Mouse (Mus musculus) retina, postnatal 7 days (tissue): ENCODE measurements around the gene Nat8f6.
"Not testable (repeated sequence)": the region's sequence is repeated elsewhere in the genome, so short reads cannot be mapped to it uniquely, and the experiment has no call there.

Source experiments
- DNase-seq: peaks from one replicate; pipeline ENCODE4 v3.0.0-alpha.2; 2012; ENCODE audit warnings: low read depth, low spot score

The Nat8f6 gene

GRCm38 (mm10) chr6:85836098-85836497 lies 15.3 kb upstream of the Nat8f6 start:
- not testable (repeated sequence) for DNase-seq

DNA sequence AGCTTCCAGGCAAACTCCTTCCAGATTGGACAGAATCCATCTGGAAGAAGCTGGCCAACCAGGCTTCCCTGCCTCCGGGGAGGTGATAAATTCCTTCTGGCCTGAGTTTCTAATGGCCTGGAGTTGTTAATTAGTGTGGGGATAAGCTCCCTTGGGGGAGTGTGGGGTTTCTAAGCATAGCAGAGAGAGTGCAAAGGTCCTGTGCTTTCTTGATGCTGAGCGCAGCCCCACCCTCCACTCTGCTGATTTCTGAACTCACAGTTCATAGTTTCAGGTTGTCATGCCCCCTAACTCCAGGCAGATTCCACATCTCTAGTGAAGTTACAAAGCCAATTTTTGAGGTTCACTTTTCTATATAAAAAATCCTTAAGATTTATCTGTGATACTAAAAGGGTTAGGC lies 14.3 kb upstream of the Nat8f6 start:
- DNase-seq = not testable (repeated sequence)

DNA sequence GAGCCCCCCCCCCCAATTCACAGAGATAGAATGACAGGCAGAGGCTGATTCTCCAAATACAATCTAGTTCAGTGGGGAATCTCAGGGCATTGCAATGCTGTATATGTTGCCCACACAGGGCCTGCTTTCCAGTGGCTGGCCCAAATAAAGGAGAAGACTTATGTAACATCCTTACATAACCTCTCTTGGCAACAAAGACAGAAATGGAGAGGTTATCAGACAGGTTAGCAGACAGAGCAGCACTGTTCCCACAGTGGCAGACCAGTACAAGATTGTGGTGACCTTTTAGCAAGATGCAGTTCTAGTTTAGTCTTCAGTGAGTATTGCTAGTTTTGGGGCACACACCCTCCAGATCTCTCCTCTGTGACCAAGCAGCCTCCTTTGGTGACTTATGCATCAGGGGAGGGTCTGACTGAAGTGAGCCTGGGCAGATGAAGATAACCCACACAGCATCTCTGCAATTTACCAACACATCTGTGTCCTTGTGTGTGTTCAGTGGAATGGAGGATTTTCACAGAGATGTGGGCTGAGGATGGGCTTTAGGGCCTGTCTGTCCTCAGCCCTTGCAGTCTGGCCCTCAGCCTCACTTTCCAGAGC lies 13.8 kb upstream of the Nat8f6 start:
- DNase-seq = not testable (repeated sequence)

GRCm38 (mm10) chr6:85831796-85832321 lies 11.1 kb upstream of the Nat8f6 start, which contains the start of gene Nat8:
Nat8 (minus strand) TSS chr6:85832082.
- DNase-seq = no peak

GRCm38 (mm10) chr6:85829462-85829861 lies 8.7 kb upstream of the Nat8f6 start:
- DNase-seq = no peak

DNA sequence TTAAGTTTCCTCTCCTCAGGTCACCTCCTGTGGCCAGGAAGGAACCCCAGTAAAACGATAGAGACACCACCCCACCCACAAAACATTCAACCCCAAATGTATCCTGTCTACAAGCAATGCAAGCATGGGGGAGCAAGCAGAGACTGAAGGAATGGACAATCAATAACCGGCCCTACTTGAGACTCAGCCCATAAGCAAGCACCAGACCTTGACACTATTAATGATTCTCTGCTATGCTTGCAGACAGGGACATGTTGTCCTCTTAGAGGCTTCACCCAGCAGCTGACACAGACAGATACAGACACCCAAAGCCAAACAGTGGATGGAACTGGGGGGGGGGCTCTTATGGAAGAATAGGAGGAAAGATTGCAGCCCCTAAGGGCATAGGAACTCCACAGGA lies 5.1 kb upstream of the Nat8f6 start:
- no peak for DNase-seq

GRCm38 (mm10) chr6:85823382-85824090 lies 2.8 kb upstream of the Nat8f6 start:
- DNase-seq = no peak

GRCm38 (mm10) chr6:85822286-85822685 lies 1.5 kb upstream of the Nat8f6 start:
- DNase-seq = no peak

DNA sequence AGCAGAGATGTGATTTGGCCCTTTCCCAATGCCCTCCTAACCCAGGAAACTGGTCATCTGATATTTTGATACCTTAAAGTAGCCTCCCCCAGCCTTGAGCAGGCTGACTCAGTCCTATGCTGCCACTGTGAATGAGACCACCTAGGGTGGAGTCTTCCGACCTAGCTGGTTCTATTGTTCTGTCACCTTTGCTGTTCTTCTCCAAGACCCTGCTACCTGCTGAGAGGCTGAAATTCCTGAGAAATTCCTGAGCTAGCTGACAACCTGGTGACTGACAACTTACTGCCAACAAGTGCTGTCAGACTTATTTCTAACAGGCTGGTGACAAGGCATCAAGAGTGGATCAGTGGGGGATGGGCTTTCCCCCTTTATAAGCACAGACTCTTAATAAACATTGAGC lies 2.4 kb downstream of the Nat8f6 start:
- no peak for DNase-seq

DNA sequence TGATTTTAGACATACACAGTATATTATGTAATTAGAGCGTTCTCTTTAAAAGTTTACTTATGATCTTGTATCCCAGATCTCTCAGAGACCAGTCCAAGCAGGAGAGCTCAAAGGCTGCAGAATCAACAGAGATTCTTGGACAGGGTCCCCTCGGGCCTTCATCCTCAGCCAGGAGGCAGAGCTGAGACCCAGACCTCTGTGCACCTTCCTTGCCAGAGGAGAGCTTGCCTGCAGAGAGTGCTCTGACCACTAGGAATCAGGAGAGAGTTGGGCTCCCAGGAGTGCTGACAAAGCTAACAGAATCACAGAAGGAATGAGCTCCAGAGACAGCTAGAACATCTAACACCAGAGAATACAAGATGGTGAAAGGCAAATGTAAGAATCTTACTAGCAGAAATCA lies 7.4 kb downstream of the Nat8f6 start:
- DNase-seq = no peak

DNA sequence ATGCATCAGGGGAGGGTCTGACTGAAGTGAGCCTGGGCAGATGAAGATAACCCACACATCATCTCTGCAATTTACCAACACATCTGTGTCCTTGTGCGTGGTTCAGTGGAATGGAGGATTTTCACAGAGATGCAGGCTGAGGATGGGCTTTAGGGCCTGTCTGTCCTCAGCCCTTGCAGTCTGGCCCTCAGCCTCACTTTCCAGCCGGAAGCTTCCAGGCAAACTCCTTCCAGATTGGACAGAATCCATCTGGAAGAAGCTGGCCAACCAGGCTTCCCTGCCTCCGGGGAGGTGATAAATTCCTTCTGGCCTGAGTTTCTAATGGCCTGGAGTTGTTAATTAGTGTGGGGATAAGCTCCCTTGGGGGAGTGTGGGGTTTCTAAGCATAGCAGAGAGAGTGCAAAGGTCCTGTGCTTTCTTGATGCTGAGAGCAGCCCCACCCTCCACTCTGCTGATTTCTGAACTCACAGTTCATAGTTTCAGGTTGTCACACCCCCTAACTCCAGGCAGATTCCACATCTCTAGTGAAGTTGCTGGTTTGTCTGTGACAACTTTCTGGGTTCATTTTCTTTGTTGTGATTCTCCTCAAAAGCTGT lies 9.7 kb downstream of the Nat8f6 start:
- DNase-seq = not testable (repeated sequence)

DNA sequence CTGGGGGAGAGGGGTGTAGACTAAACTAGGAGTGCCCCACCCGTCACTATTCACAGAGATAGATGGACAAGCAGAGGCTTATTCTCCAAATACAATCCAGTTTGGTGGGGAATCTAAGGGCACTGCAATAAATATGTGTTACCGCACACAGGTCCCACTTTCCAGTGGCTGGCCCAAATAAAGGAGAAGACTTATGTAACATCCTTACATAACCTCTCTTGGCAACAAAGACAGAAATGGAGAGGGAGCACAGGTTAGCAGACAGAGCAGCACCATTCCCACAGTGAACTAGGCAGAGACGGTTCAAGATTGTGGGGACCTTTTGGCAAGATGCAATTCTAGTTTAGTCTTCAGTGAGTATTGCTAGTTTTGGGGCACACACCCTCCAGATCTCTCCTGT lies 10.2 kb downstream of the Nat8f6 start:
- DNase-seq = not testable (repeated sequence)

DNA sequence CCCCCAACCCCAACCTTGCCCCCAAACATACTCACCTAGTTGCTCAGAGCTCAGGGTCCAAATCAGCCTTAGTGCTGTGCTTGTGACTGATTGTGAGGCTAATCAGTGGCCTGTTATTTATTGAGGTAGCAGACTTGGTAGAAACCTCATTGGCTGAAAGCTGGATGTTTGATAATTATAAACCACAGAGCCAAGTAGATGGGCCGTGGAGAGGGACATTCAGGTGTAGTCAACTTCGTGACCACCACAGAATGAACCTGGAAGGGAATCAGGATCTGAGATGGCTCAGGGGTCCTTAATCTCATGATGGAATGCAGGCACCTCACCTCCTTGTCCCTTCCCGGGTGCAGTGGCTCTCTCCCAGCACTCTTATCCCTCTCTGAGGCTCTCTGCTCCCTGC lies 11.0 kb downstream of the Nat8f6 start:
- DNase-seq = not testable (repeated sequence)

DNA sequence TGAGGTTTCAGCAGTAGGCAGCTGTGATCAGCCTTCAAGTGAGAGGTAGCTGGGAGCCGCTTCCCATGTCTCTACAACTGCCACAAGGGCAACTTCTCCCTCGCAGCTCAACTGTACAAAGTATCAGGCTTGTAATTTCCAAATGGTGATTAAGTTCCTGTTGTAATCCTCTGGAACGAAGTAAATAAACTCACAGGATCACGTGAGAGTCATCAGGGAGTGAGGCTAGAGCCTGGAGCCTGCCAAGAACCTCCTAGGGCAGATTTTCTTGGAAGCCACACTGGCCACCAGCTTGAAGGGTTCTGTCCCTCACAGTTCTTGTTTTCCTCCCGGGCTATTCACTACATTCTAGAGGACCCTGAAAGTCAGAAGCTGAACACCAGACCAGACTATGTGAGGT lies 17.6 kb downstream of the Nat8f6 start:
- DNase-seq = not testable (repeated sequence)

GRCm38 (mm10) chr6:85765532-85765931 lies 55.2 kb downstream of the Nat8f6 start, which contains the start of gene Nat8f3:
Nat8f3 (minus strand) TSS chr6:85765754.
- DNase-seq = peak; percentile 0

- not testable (repeated sequence) for DNase-seq
These were observed 57.4 kb downstream of the Nat8f6 start for GRCm38 (mm10) chr6:85763127-85764070.

- not testable (repeated sequence) for DNase-seq
These were observed 58.1 kb downstream of the Nat8f6 start for GRCm38 (mm10) chr6:85762678-85763077.
